32 mouse cellular contexts compared by ENCODE assay signal in the genomic region with DNA sequence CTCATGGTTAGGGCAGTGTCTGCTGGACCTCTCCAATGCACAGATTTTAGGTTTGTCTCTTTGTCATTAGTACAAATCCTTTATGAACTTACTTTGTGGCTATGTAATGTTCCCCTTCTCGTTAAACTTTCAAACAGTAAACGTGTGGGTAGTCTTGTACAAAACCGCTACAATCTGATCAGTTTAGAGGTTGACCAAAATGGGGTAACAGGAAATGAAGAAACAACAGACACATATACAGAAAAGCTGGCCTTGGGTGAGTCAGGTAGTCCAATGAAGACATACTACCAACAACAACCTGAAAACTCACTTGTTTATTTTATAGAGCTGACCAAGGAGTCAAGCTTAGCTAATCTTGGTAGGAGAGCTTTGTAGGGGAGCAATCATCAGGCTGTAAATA.
"Had no signal": no experiment of that assay in that cellular context is flagged by ENCODE, and none has a peak within 500 bp of the region (broad histone marks: within the 10 kb centered on the region; RNA-seq: fewer than 3 reads in every experiment).

No protein-coding gene starts in this region.

- H3K4me2 ChIP-seq: heart, embryonic 11.5 days; heart, embryonic 12.5 days; heart, embryonic 13.5 days; heart, embryonic 15.5 days; hindbrain, embryonic 13.5 days; hindbrain, embryonic 14.5 days; hindbrain, embryonic 15.5 days; intestine, embryonic 15.5 days; kidney, embryonic 15.5 days had no signal

- H3K9me3 ChIP-seq: heart, embryonic 10.5 days; heart, embryonic 12.5 days; heart, embryonic 13.5 days; heart, embryonic 15.5 days; hindbrain, embryonic 10.5 days; hindbrain, embryonic 13.5 days; hindbrain, embryonic 15.5 days; intestine, embryonic 15.5 days; kidney, embryonic 15.5 days had no signal

- H3K27ac ChIP-seq: heart, embryonic 10.5 days; heart, embryonic 13.5 days; heart, embryonic 15.5 days; hindbrain, embryonic 10.5 days; hindbrain, embryonic 13.5 days; hindbrain, embryonic 14.5 days; hindbrain, embryonic 15.5 days; hindbrain, postnatal 0 days; intestine, embryonic 15.5 days; kidney, embryonic 15.5 days; kidney, postnatal 0 days; layer of hippocampus, adult 2 months had no signal

- H3K36me3 ChIP-seq: heart, embryonic 10.5 days; heart, embryonic 12.5 days; heart, embryonic 13.5 days; heart, embryonic 15.5 days; hindbrain, embryonic 10.5 days; hindbrain, embryonic 13.5 days; hindbrain, embryonic 15.5 days; intestine, embryonic 15.5 days; kidney, embryonic 15.5 days had no signal

- H3K9ac ChIP-seq: heart, embryonic 12.5 days; heart, embryonic 13.5 days; heart, embryonic 15.5 days; hindbrain, embryonic 13.5 days; hindbrain, embryonic 14.5 days; hindbrain, embryonic 15.5 days; intestine, embryonic 15.5 days; kidney, embryonic 15.5 days had no signal

- H3K4me1 ChIP-seq: heart, embryonic 13.5 days; heart, embryonic 15.5 days; intestine, embryonic 15.5 days had no signal

- ATAC-seq: hindbrain, embryonic 16.5 days; hindbrain, postnatal 0 days; inflammation-experienced regulatory T-cells, adult 6 months; intestine, embryonic 15.5 days; intestine, embryonic 16.5 days had no signal

- H3K4me3 ChIP-seq: heart, embryonic 10.5 days; heart, embryonic 12.5 days; heart, embryonic 13.5 days; heart, embryonic 15.5 days; hindbrain, embryonic 10.5 days; hindbrain, embryonic 13.5 days; hindbrain, embryonic 15.5 days; intestine, embryonic 15.5 days; kidney, embryonic 15.5 days; layer of hippocampus, adult 2 months had no signal

- H3K27me3 ChIP-seq: heart, embryonic 12.5 days; heart, embryonic 13.5 days; heart, embryonic 15.5 days; hindbrain, embryonic 13.5 days; hindbrain, embryonic 15.5 days; intestine, embryonic 15.5 days; kidney, embryonic 15.5 days had no signal

- DNase-seq: heart, postnatal 10 days; heart, postnatal 14 days; heart, postnatal 36 days; heart, postnatal 4 days; kidney, adult 11 months; kidney, adult 18-20 months; kidney, adult 2 months; kidney, adult 8-10 months; kidney, adult 9 months; kidney, postnatal 10 days; kidney, postnatal 14 days; kidney, postnatal 25 days; kidney, postnatal 36 days; kidney, postnatal 4 days; layer of hippocampus, adult 9-11 months had no signal
